Mouse (Mus musculus) central nervous system, embryonic 14 days (tissue): ENCODE measurements around the gene Zfp420. TPM values are rescaled to one million over a fixed set of nuclear protein-coding genes. Genes with fewer than 3 reads are reported as not detected.

ENCODE experiments used
- polyA plus RNA-seq: library from polyadenylated mRNA; depleted of rRNA; stranded (reverse); fragments of >200 nt; gene quantifications from 2 replicates; pipeline ENCODE4 v1.2.3, GENCODE M21; 2012; rRNA removed

Gene Zfp420
- polyA plus RNA-seq = 14.3 and 14.9 TPM in 2 replicates

DNA sequence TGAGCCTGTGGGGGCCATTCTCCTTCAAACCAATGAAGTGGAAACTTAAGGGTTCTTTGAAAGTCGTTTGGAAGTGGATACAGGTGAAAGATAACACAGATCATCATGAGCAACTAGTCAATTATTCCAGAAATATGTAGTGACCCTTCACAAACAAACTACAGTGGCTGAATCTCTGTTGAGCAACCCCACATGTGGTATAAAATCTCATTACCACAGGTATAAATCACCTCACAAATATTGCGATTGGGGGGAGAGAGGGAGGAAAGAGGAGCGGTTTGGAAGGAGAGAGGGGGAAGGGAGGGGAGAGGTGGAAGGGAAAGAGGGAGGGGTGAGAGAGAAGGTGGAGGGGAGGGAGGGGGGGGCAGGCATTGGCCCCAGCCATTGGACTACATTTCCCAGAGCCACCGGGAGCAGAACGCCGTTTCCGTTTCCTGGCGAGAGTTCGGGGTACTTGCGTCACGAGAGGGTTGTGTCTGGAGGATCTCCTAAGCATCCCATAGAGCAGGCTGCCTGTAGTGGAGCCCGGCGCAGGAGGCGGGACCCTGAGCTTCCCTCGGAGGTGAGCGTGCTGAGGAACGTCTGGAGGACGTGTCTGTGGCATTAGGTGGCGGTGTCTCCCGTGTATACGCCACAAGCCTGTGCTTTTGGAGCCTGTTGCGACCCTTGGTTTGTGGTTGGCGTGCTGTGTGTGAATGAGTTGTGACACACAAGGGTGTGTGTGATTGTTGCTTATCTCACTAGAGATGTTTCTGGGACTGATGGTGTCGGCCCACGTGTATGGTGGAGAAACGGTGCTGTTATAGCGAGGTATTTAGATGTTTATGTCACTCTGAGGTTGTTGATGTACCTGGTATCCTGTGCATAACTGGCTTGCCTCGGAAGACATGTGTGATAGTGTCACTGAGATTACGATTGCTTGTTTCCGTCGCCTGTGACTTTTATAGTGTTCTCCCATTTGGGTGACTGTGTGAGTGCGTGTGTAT is at the start of gene Zfp420:
TSS of gene Zfp420 (plus strand) at position 448 of the 986 bp plus-strand sequence.

DNA sequence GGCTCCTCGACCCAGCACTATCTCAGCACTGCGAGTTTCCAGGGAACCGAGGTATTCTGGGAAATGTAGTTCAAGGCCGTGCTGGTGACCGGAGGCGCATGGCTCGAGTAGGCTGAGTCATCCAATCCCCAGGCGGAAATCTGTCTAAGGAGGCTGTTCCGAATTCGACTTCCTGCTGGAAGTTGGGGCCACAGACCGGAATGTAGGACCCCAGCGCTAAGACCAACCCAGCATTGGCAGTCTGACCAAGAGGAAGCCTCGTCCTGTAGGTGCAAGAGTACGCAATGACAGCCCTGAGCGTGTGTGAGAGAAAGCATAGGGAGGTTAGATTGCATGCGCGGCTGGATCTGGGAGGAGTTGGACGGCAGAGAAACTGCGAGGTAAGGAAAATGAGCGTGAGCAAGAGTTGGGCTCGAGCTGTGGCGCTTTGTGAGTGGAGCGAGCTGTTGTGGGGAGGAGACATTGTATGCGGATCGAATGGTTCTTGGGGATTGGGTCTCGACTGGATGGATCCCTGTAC is 43.8 kb upstream of the Zfp420 start, which contains the start of gene Zfp790:
TSS of gene Zfp790 (plus strand) at position 205 of the 520 bp plus-strand sequence.

DNA sequence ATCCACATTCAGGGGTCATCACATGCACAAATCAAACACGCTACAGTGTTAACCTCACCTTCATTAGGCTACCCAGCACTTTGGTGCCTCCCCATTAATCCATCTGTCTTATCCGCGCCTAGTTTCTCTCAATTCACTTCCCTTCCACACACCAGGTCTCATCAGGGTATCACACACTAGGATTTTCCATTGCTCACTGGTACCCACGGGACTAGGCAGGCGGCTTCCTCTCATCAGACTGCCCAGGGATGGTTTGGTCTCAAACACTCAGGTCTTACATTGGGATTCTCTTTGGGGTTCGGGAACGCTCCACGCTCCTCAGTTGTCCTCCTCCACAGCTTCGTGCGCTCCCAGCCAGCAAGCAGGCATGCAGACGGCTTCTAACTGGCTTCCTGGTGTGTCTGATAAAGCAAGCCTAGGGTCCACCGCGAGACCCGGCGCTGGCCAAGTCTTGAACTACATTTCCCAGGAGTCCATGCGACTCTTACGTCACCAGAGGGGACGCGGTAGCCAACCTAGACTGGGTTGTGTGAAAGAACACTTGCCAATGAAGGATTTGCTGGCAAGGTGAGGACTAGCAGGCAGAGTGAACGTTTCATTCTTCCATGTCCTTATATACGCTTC is 6.4 kb upstream of the Zfp420 start, which contains the start of gene Zfp940:
TSS of gene Zfp940 (minus strand) at position 451 of the 624 bp plus-strand sequence.

DNA sequence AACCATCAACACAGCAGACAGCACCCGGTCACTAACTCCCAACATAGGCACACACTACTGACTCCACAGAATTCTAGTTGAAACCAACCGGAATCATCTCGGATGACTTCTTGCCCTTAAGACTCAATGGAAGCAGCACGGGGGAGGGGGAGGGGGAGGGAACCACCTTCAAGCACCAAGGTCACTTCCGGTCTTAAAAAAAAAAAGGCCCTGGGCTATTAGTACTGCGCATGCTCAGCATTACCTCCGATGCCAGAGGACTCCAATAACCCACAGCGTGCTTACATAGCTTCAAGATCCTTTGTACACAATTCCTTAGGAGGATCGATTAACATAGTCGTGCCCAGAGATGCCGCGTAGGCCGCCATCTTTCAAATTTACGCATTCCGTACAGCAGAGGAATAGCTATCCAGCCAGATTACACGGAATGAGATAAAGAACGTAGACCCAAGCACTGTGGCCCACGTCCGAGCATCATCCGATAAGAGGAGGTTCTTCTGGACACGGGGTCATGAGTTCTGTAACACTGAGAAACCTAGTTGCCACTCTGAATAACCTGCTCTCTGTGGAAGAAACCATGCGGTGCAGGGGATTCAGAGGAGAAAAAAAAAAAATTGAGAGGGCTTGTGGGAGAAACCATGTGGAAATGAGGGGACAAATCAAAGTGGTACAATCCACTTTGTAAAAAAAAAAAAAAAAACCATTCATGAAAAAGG is 46.3 kb downstream of the Zfp420 start, which contains the start of gene Zfp27:
TSS of gene Zfp27 (minus strand) at position 607 of the 716 bp plus-strand sequence.

DNA sequence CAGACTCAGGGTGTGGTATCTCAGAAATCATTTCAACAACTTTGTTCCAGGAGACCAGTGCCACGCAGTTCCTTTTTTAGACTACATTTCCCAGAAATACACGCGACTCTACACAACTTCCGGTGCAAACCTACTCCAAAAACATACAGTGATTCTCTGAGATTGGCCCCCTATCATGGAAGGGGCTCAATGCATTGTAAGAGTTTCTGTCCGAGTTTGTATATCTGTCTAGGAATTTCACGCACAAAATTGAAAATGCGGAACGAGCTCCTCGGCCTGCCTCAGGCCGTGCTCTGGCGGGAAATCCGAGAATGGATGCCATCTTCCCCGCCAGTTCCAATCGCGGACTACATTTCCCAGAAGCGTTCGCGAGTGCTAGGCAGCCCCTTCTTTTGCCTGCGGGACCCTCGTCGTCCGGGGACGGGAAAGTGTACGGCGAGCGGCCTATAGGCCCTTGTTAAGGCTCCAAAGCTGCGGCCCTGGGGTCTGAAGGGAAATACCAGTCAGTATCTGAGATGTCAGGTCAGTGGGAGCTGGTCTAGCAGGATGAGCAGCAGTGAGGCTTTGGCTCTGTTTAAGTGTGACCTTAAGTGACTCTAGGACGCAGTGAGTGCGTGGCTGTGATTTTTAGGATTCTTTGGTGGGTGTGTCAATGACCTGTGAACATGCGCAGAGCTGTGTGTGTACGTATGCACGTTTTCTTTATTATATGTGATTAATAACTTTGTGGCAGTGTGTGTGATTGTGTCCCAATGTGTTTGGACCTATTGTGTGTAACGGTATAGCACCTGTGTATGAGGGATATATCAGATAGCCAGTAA is 48.6 kb downstream of the Zfp420 start, which contains the start of gene Zfp383:
TSS of gene Zfp383 (plus strand) at position 94 of the 821 bp plus-strand sequence.

Other genes starting within 250 kb of the Zfp420 start
- 0.85 and 1.0 TPM in 2 replicates for gene Catsperg2, start 132.9 kb upstream of the Zfp420 start, polyA plus RNA-seq
- 13.9 and 15.0 TPM in 2 replicates for gene Zfp84, start 91.4 kb upstream of the Zfp420 start, polyA plus RNA-seq
- 12.3 and 14.0 TPM in 2 replicates for gene Zfp30, start 76.0 kb upstream of the Zfp420 start, polyA plus RNA-seq
- 14.6 and 16.7 TPM in 2 replicates for gene Zfp790, start 43.9 kb upstream of the Zfp420 start, polyA plus RNA-seq
- 8.3 and 9.9 TPM in 2 replicates for gene Zfp940, start 6.3 kb upstream of the Zfp420 start, polyA plus RNA-seq
- gene Zfp27, start 46.6 kb downstream of the Zfp420 start, polyA plus RNA-seq = 14.1 and 14.4 TPM in 2 replicates
- 15.7 and 16.7 TPM in 2 replicates for gene Zfp383, start 48.2 kb downstream of the Zfp420 start, polyA plus RNA-seq
- 13.7 and 13.9 TPM in 2 replicates for gene Zfp74, start 94.1 kb downstream of the Zfp420 start, polyA plus RNA-seq
- gene Zfp568, start 124.0 kb downstream of the Zfp420 start, polyA plus RNA-seq = 7.1 and 9.3 TPM in 2 replicates
- 11.1 and 12.6 TPM in 2 replicates for gene Zfp14, start 191.4 kb downstream of the Zfp420 start, polyA plus RNA-seq
- gene Zfp82, start 212.9 kb downstream of the Zfp420 start, polyA plus RNA-seq = 4.7 and 5.0 TPM in 2 replicates
- 0.91 and 1.6 TPM in 2 replicates for gene Gm26920, start 230.4 kb downstream of the Zfp420 start, polyA plus RNA-seq
- 11.5 and 12.7 TPM in 2 replicates for gene Zfp566, start 230.5 kb downstream of the Zfp420 start, polyA plus RNA-seq
- gene Zfp260, start 234.8 kb downstream of the Zfp420 start, polyA plus RNA-seq = 54.6 and 58.2 TPM in 2 replicates